Mouse (Mus musculus) olfactory bulb, adult 2 months (tissue): ENCODE results near the gene Tmem100. TPM values are rescaled to one million over a fixed set of nuclear protein-coding genes. Genes with fewer than 3 reads are reported as not detected.

Source experiments
- H3K27ac ChIP-seq: fragments of 200-500 bp; 2 replicates; pipeline ENCODE4 v1.5.1; 2012; ENCODE audit warnings: low read depth, low read length; ENCODE audit not compliant: insufficient read depth
- H3K4me1 ChIP-seq: fragments of 200-500 bp; 2 replicates; pipeline ENCODE4 v1.6.1; 2012; ENCODE audit warnings: low read length; ENCODE audit not compliant: control insufficient read depth, insufficient read depth
- H3K4me3 ChIP-seq: fragments of 200-500 bp; 2 replicates; pipeline ENCODE4 v1.5.1; 2012; ENCODE audit warnings: mild to moderate bottlenecking, low read depth, low read length, moderate library complexity; ENCODE audit not compliant: insufficient read depth
- CTCF ChIP-seq: fragments of 200-500 bp; IDR thresholded peaks from 2 replicates; pipeline ENCODE4 v1.5.1; 2012; ENCODE audit warnings: low read depth, mild to moderate bottlenecking, low read length, moderate library complexity; ENCODE audit not compliant: insufficient read depth
- POLR2A ChIP-seq: fragments of 200-500 bp; IDR thresholded peaks from 2 replicates; pipeline ENCODE4 v1.6.1; 2012; ENCODE audit warnings: mild to moderate bottlenecking, low read depth, low read length, moderate library complexity; ENCODE audit not compliant: insufficient read depth
- WGBS: fragments of 180-500 bp; shearing (Covaris S2); methylation state at CpG from one replicate; pipeline ENCODE4 v1.1.7; 2018; 5-methylcytosine and 5-hydroxymethylcytosine counted together
- polyA plus RNA-seq: library from polyadenylated mRNA; stranded (reverse); fragments of >200 nt; gene quantifications from 2 replicates; pipeline ENCODE4 v1.2.4, GENCODE M21; 2012; ENCODE audit warnings: low replicate concordance; ENCODE audit not compliant: missing spikeins, insufficient read depth, insufficient read length

The Tmem100 gene
- polyA plus RNA-seq, 1 experiment = not detected

DNA sequence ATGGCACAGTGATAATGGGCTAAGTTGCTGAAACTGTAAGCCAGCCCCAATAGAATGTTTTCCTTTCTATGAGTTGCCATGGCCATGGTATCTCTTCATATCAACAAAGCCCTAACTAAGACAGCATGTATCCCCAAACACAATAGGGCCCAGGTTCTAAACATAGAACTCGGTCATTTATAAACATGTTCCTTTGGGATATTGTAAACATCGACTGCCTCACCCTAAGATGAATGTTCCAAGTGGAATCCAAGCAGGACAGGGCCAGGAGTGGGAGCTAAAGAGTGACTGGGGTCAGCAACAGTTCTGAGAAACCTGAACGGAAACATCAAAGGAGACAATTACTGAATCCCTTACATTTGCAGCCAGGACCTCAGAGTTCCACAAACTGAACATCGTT lies 14.3 kb downstream of the Tmem100 start:
- TF ChIP-seq POLR2A = no peak
- TF ChIP-seq CTCF = no peak
- Histone ChIP-seq H3K4me1 (no peaks in the 10 kb centered on the region), H3K4me3 (no peak overlapping the region), H3K27ac (no peak overlapping the region)
- WGBS = 87% methylated on average over 4 of the region's 4 CpGs

- H3K4me1 ChIP-seq = no peaks in the 10 kb centered on the region
- H3K27ac ChIP-seq = no peak overlapping the region
- WGBS = 65% methylated on average over 7 of the region's 7 CpGs
- TF ChIP-seq CTCF = no peak
- TF ChIP-seq POLR2A = no peak
- H3K4me3 ChIP-seq = no peak overlapping the region
Observed at GRCm38 (mm10) chr11:90046211-90046610, 16.1 kb downstream of the Tmem100 start.

GRCm38 (mm10) chr11:90047271-90047670 lies 17.1 kb downstream of the Tmem100 start:
- Histone ChIP-seq H3K27ac (no peak overlapping the region), H3K4me3 (no peak overlapping the region), H3K4me1 (no peaks in the 10 kb centered on the region)
- TF ChIP-seq POLR2A (no peak), CTCF (no peak)
- 89% methylated on average over 9 of the region's 9 CpGs for WGBS

- H3K27ac ChIP-seq = no peak overlapping the region
- no peak for TF ChIP-seq CTCF
- no peak for TF ChIP-seq POLR2A
- H3K4me3 ChIP-seq = no peak overlapping the region
- WGBS = 87% methylated on average over 7 of the region's 7 CpGs
- H3K4me1 ChIP-seq = peaks cover 3% of the 10 kb centered on the region; the same call in 1 of the 2 replicates
Observed at GRCm38 (mm10) chr11:90050016-90050415, 19.9 kb downstream of the Tmem100 start.

GRCm38 (mm10) chr11:90052785-90053184 lies 22.6 kb downstream of the Tmem100 start:
- TF ChIP-seq CTCF (no peak), POLR2A (no peak)
- Histone ChIP-seq H3K27ac (no peak overlapping the region), H3K4me1 (peaks cover 3% of the 10 kb centered on the region; the same call in 1 of the 2 replicates), H3K4me3 (no peak overlapping the region)
- WGBS = 93% methylated on average over 7 of the region's 7 CpGs

DNA sequence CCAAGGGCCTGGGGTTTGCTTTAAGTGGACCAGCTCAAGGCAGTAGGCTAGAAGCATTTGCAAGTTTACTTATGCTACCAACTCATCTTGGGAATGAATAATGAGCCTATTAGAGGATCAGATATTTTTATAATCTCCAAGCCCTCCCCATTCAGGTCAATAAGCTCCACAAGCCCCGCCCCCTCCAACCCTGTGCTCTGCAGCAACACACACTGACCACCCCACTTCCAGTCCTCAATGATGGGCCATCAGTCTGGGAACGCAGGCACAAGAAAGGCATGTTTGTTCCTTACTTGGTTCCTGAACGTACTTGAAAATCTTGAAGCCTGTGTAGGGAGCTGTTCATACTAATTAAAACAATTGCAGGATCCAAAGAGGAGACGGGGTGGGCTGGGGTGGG lies 23.7 kb downstream of the Tmem100 start:
- no peak overlapping the region for H3K27ac ChIP-seq
- H3K4me3 ChIP-seq = no peak overlapping the region
- TF ChIP-seq CTCF = no peak
- TF ChIP-seq POLR2A = no peak
- WGBS = 47% methylated on average over 4 of the region's 4 CpGs
- peaks cover 3% of the 10 kb centered on the region; the same call in 1 of the 2 replicates for H3K4me1 ChIP-seq

- Histone ChIP-seq H3K4me3 (no peak overlapping the region), H3K4me1 (peaks cover 3% of the 10 kb centered on the region; the same call in 1 of the 2 replicates), H3K27ac (no peak overlapping the region)
- TF ChIP-seq CTCF (no peak), POLR2A (no peak)
- 32% methylated on average over 7 of the region's 7 CpGs for WGBS
Observed at GRCm38 (mm10) chr11:90054401-90054800, 24.3 kb downstream of the Tmem100 start.

DNA sequence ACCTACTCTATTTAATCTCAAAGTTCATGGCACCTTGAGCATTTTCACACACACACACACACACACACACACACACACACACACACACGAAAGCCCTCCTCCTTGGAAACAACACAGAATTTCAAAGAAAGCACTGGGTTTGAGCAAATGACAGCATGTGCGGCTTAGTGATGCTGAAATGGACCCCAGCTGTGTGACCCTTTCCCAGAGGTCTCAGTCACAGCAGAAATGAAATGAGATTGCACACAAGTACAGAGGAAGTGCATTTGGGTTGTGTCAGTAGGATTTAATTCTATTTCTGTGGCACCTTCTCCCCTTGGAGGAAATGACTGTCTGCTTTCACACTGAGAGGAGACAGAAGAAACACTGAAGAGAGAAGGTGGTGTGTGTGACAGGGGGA lies 26.9 kb downstream of the Tmem100 start:
- TF ChIP-seq CTCF = no peak
- TF ChIP-seq POLR2A = no peak
- 72% methylated on average over 2 of the region's 2 CpGs for WGBS
- no peak overlapping the region for H3K4me3 ChIP-seq
- peaks cover 3% of the 10 kb centered on the region; the same call in 1 of the 2 replicates for H3K4me1 ChIP-seq
- H3K27ac ChIP-seq = no peak overlapping the region

DNA sequence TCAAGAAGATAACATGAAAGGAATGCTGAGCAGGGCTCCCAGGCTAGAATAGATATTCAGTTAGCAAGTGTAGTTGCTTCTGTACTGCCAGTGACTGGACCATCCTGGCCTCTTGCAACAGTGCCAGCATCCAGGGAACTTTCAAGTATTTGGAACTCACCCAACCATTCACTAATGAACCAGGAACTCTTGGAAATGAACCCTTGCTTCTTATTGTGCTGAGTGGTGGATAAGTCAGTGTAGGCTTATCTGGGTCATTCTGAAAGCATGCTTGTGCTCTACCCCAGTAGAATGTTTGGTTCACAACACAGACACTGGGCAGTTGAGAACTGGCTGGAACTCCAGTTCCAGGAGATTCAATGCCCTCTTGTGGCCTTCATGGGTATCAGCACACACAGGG lies 29.1 kb downstream of the Tmem100 start:
- Histone ChIP-seq H3K27ac (no peak overlapping the region), H3K4me1 (peaks cover 3% of the 10 kb centered on the region; the same call in 1 of the 2 replicates), H3K4me3 (no peak overlapping the region)
- TF ChIP-seq POLR2A = no peak
- no peak for TF ChIP-seq CTCF

- Histone ChIP-seq H3K4me1 (no peaks in the 10 kb centered on the region), H3K27ac (no peak overlapping the region), H3K4me3 (no peak overlapping the region)
- 47% methylated on average over 3 of the region's 3 CpGs for WGBS
- TF ChIP-seq POLR2A = no peak
- TF ChIP-seq CTCF = no peak
Observed at GRCm38 (mm10) chr11:90062657-90063056, 32.5 kb downstream of the Tmem100 start.
